Comparison of ENCODE assay signal across 10 mouse cellular contexts in genomic region chr7:89856440-89857217, GRCm38 (mm10). TPM values are rescaled to one million over a fixed set of nuclear protein-coding genes. Genes with fewer than 3 reads are reported as not detected.
DNase-seq lines count a peak whose midpoint lies in the region; ATAC-seq and TF ChIP-seq lines count a peak whose summit lies in the region.
"Had no signal": no experiment of that assay in that cellular context is flagged by ENCODE, and none has a peak within 500 bp of the region (broad histone marks: within the 10 kb centered on the region; RNA-seq: fewer than 3 reads in every experiment).

No protein-coding gene starts in this region.

- no peaks in the 10 kb centered on the region for H3K9me3 ChIP-seq in kidney, embryonic 14.5 days (ENCODE audit: control insufficient read depth, low read length)
- H3K9me3 ChIP-seq in limb, embryonic 10.5 days (replicated peaks), result no peaks in the 10 kb centered on the region
- H3K9me3 ChIP-seq: lung, embryonic 15.5 days had no signal

- H3K4me2 ChIP-seq in kidney, embryonic 14.5 days (replicated peaks; ENCODE audit: low read depth, low read length), result no peak overlapping the region
- H3K4me2 ChIP-seq: lung, embryonic 15.5 days had no signal

- WGBS in kidney, embryonic 14.5 days, result 50% methylated on average over 17 of the region's 17 CpGs
- 57% methylated on average over 17 of the region's 17 CpGs for WGBS in limb, embryonic 10.5 days

- peak; percentile 77 for ATAC-seq in kidney, embryonic 14.5 days (ENCODE audit: low FRiP score, low TSS enrichment)

- no peak overlapping the region for H3K27ac ChIP-seq in kidney, embryonic 14.5 days (ENCODE audit: low read depth, low read length)
- peak overlapping the region; percentile 78 for H3K27ac ChIP-seq in limb, embryonic 10.5 days
- H3K27ac ChIP-seq in layer of hippocampus, adult 2 months, result no peak overlapping the region
- H3K27ac ChIP-seq: lung, embryonic 15.5 days had no signal

- H3K4me1 ChIP-seq in kidney, embryonic 14.5 days (ENCODE audit: control insufficient read depth, insufficient read depth, low read length), result no peaks in the 10 kb centered on the region
- H3K4me1 ChIP-seq in limb, embryonic 10.5 days, result peaks cover 10% of the 10 kb centered on the region
- H3K4me1 ChIP-seq: lung, embryonic 15.5 days had no signal

- H3K36me3 ChIP-seq in kidney, embryonic 14.5 days (ENCODE audit: control insufficient read depth, insufficient read depth, low read length), result no peaks in the 10 kb centered on the region
- no peaks in the 10 kb centered on the region for H3K36me3 ChIP-seq in limb, embryonic 10.5 days
- H3K36me3 ChIP-seq: lung, embryonic 15.5 days had no signal

- H3K4me3 ChIP-seq in kidney, embryonic 14.5 days (ENCODE audit: low read length), result no peak overlapping the region
- H3K4me3 ChIP-seq in limb, embryonic 10.5 days, result 0 out of 2 replicates have a peak overlapping the region, but pooled peaks have one; percentile 10
- H3K4me3 ChIP-seq in layer of hippocampus, adult 2 months, result no peak overlapping the region
- H3K4me3 ChIP-seq: lung, embryonic 15.5 days had no signal

- no peak for TF ChIP-seq CTCF in layer of hippocampus, adult 2 months (conservative IDR thresholded peaks at IDR 0.05)

- no peak overlapping the region for H3K9ac ChIP-seq in kidney, embryonic 14.5 days (ENCODE audit: low read depth, low read length)
- H3K9ac ChIP-seq: lung, embryonic 15.5 days had no signal

- DNase-seq in kidney, postnatal 14 days, result no peak
- DNase-seq in gastrocnemius, postnatal 25 days, result peak; percentile 73
- DNase-seq in limb, embryonic 10.5 days (ENCODE audit: low spot score), result peak; percentile 67
- peak; percentile 40 for DNase-seq in retina, postnatal 1 day
- DNase-seq in thymus, postnatal 0 days (ENCODE audit: low spot score), result no peak
- no peak for DNase-seq in B cell, adult 2 months
- DNase-seq in layer of hippocampus, adult 2 months (ENCODE audit: low spot score in 2 of 2), result no peak

- H3K27me3 ChIP-seq in kidney, embryonic 14.5 days (ENCODE audit: control insufficient read depth, insufficient read depth, low read length), result no peaks in the 10 kb centered on the region
- no peaks in the 10 kb centered on the region for H3K27me3 ChIP-seq in limb, embryonic 10.5 days (ENCODE audit: low read depth, poor library complexity, severe bottlenecking)
- H3K27me3 ChIP-seq: lung, embryonic 15.5 days had no signal

RNA-seq across cellular contexts. Expression of gene Ccdc81, which starts 46.8 kb away (rescaled TPM):
- not detected in 2 replicates for polyA plus RNA-seq in kidney, embryonic 14.5 days (2014; fragmentation: Nextera tagmentation; extraction: Ambion mirVana)
- total RNA-seq in gastrocnemius, postnatal 25 days (2021), result not detected
- polyA plus RNA-seq in limb, embryonic 10.5 days (2016; fragmentation: Nextera tagmentation; extraction: Ambion mirVana), result 0.08 TPM in 1 of 2 replicates, not detected in the other
- 0.09 TPM in 2 replicates for polyA plus RNA-seq in thymus, postnatal 0 days (2015; fragmentation: Nextera tagmentation; extraction: Ambion mirVana)
- total RNA-seq in layer of hippocampus, adult 2 months (2021), result under 1 TPM; 0.56 to 0.90 TPM
- polyA plus RNA-seq: small intestine, adult 2 months had no signal

Comparison
In these comparisons a context has a peak if more than half of its experiments do, and no peak if none do; other contexts are left out.
1. DNase-seq: peak in gastrocnemius, postnatal 25 days (single experiment), limb, embryonic 10.5 days (single experiment) and retina, postnatal 1 day (single experiment); none in kidney, postnatal 14 days (single experiment), thymus, postnatal 0 days (single experiment), B cell, adult 2 months (0 of 2) and layer of hippocampus, adult 2 months (0 of 2).